Mouse (Mus musculus): ENCODE data around the gene U2af1l4.

DNA sequence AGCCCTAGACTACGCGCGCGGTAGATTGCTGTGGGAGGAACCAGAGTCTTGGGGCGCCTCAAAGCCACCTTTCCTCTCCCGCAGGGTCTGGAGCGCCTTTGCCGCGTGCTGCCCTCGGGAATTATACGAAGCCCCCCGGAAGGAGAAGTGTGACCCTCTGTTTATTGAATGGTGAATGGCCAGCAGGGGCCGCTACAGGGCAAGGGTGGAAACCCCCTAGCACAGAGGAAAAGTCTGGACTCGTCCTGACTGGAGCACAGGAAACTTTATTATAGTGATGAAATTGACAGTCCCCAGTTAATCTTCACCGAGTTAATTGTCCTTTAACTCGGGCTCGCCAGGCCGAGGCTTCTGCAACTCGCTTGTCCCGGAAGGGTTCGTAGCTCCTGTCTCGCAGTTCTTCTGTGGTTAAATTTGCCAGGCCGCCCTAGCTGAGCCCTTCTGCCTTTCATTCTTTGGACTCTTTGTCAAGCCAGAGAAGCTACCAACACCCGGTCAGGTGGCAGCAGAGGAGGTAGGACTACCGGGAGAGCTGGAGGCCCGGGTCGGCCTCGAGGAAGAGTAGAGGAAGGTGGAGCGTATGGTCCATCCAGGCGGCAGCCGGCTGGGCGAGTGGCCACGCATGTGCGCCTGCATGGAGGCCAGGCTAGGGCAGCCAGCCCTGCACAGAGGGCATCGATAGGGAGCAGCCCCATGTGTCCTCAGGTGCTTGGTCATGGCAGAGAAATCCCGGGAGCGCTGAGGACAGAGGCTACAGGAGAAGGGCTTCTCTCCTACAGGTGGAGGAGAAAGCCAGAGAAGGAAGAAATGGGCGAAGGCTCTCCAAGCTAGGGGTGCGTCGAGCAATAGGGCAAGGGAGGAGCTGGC, 26.6 kb downstream of the U2af1l4 start:
- TF ChIP-seq CTCF (IDR thresholded peaks at IDR 0.05; ENCODE audit: extremely low read depth, insufficient read depth, low read length) (peak; percentile 73), POLR2A (IDR thresholded peaks at IDR 0.05; ENCODE audit: extremely low read depth, insufficient read depth, low read length) (no peak)

All from cortical plate, adult 2 months (tissue).